Mouse (Mus musculus) fat pad, adult 2 months (tissue): Measurements from ENCODE around the gene Ms4a6d.
"Not testable (repeated sequence)": the region's sequence is repeated elsewhere in the genome, so short reads cannot be mapped to it uniquely, and the experiment has no call there.

Experiments
- DNase-seq: peaks from one replicate; pipeline ENCODE4 v3.0.0-alpha.2; 2011; ENCODE audit warnings: low read depth, low spot score; ENCODE audit errors: extremely low read depth

The Ms4a6d gene

DNA sequence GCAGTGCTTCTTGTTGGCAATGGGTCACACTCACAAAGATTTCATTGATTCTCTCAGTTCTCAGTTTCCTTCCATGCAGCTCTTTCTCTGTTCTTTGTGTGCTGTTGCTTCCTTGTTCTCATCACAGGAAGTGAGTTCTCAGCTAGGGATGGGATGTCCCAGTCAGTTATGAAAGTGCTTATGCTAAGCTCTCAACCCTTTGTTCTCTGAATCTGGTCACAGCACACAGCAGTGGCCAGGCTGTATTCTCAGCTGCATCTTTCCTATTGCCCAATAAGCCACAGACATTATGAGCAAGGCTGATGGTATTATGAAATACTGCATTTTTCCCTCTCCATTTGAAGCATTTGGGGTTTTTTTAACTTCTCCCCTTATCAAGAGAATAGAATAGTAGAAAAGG, 45.1 kb downstream of the Ms4a6d start:
- DNase-seq, result not testable (repeated sequence)

DNA sequence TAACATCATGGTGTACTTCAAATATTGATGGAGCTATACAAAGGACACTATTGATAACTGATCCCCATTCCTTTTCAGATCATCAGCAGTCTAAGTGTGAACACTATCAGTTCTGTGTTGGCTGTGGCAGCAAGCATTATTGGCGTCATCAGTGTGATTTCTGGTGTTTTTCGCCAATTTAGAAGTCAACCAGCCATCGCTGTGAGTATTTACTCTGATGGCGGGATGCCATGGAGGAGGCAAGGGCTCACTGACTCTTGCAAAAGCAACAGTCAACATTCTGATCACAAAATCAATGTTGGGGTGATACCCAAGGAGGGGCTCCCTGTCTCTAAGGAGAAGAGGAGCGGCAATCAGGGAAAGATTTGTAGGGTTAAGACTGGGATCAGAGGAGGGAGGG, 49.9 kb downstream of the Ms4a6d start:
- DNase-seq, result no peak

DNA sequence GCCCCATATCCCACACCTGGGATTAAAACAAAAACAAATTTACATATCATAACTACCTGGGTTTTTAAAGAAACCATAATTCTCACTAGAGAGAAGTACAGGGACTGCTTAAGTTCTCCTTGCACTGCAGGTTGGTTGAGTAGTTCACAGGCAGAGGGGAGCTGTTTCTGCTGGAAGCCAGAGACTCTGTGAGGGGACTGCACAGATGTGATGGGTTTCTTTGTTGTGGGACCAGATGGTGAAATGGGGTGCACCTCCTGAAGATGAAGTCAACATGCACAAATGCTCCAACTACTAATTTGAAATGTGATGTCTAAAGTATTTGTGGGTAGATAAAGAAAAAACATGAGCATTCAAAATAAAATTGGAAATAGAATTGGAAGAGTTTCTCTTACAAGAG, 56.7 kb downstream of the Ms4a6d start:
- no peak for DNase-seq

DNA sequence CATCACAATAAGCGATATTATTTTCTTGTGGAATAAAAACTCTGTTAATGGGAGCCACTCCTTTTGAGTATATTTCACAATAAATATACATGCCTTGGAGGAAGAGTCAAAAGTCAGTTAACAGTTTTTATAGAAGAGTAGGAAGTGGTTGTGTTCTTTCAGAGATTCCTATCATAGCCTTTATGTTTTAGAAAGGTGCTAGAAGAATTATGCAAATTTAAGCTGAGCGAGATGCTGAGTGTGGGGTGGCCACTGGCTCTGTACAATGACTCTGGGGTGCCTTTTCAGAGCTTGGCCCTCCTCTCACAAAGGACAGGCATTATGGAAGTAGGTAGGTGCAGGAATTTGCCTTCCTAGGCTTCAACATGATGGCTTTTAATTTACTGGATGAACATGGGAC, 60.3 kb downstream of the Ms4a6d start:
- not testable (repeated sequence) for DNase-seq

DNA sequence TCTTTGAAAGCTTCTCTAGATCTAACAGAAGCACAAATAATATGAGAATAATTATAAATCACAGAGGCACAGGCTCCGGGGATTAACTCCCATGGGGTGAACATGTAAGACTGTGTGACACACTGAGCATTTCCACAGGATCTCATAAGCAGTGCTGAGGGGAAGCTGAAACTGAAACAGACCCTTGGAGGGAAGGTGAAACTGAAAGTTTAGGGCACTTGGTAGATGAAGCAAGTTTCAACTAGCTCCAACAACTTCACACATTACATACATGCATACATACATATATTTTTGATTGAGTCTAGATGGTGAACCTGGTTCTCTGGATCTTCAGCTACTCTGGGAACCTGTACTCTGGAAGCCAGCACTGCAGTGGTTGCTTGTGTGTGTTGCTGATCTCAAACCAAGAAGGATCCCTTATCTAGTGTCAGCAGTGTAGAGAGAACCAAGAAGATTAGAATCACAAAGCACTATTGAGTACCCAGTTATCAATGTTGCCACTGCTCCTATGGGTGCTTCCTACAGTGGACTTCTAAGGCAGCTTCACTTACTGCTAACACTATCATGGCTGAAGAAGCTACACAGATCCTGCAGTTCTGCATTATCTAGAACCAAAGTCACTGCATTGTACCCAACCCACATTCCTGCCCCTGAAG, 64.4 kb downstream of the Ms4a6d start:
- DNase-seq, result not testable (repeated sequence)

DNA sequence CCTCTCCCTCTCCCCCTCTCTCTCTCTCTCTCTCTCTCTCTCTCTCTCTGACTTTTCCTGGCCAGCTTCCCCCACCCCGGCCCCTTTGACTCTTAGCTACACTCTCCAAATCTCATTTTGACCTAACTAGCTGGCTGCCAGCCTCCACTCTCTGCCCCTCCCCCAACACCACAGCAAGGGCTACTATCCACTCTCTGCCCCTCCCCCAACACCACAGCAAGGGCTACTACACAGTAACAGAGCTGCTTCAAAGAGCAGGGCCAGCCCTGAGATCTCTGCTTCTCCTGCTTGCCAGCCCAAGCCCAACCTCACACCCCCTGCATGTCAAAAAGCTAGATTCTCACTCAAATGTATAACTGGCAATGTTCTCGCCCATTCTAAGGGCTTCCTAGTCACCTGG, 67.3 kb downstream of the Ms4a6d start:
- DNase-seq, result no peak
